Mouse (Mus musculus): ENCODE results near the gene Atp6v1c2. TPM values are rescaled to one million over a fixed set of nuclear protein-coding genes. Genes with fewer than 3 reads are reported as not detected.

The Atp6v1c2 gene
- polyA plus RNA-seq, 1 experiment = not detected

DNA sequence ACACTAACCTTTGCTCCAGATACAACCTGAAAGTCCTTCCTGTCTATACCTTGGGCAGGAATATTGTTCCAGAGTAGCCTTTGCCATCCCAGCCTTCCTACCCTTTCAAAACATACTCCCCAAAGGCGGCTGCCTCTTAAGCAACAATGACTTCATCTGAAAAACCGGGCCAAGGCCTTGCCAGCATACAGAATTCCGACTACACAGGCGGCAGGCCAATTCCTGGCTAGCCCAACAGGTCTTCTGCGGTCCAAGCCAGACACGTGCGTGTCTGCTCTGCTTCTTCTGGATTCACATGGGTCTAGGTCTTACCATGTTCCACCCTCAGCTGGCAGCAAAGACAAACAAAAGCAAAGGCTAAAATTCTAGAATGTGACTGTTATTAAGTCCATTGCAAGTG is 23.7 kb downstream of the Atp6v1c2 start:
- Histone ChIP-seq H3K4me1 (ENCODE audit: control insufficient read depth, insufficient read depth, insufficient read length, low read length) (no peaks in the 10 kb centered on the region), H3K27me3 (ENCODE audit: control insufficient read depth, insufficient read depth, low read length) (no peaks in the 10 kb centered on the region), H3K4me3 (ENCODE audit: low read depth, low read length) (no peak overlapping the region), H3K27ac (ENCODE audit: insufficient read depth, low read depth, low read length) (no peak overlapping the region), H3K36me3 (ENCODE audit: control insufficient read depth, insufficient read depth, low read length) (no peaks in the 10 kb centered on the region)
- no peak for TF ChIP-seq POLR2A (IDR thresholded peaks at IDR 0.05; ENCODE audit: low read depth, low read length)
- TF ChIP-seq CTCF (IDR thresholded peaks at IDR 0.05; ENCODE audit: extremely low read depth, insufficient read length, insufficient replicate concordance, low read depth, low read length) = no peak
- 80% methylated on average over 7 of the region's 7 CpGs for WGBS

DNA sequence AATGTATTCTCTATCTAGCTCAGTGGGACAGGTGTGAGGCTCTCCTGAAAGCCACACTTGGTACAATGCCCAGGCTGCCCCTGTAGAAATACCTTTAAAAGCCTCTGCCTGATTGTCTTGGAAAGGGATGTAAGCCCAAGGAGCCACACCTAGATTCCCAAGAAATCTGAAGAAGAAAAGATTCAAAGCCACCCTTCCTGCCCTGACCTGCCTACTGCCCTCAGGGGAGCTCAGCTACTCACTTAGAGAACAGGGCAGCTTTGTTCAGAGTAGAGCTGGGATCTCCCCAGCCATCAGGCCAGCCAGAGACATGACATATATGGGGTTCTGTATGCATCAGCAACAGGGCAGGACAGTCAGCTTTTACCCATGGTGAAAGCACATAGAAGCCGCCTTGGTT is 29.3 kb downstream of the Atp6v1c2 start:
- H3K4me3 ChIP-seq (ENCODE audit: low read depth, low read length) = no peak overlapping the region
- TF ChIP-seq POLR2A (IDR thresholded peaks at IDR 0.05; ENCODE audit: low read depth, low read length) (no peak), CTCF (IDR thresholded peaks at IDR 0.05; ENCODE audit: extremely low read depth, insufficient read length, insufficient replicate concordance, low read depth, low read length) (no peak)
- no peaks in the 10 kb centered on the region for H3K27me3 ChIP-seq (ENCODE audit: control insufficient read depth, insufficient read depth, low read length)
- no peaks in the 10 kb centered on the region for H3K36me3 ChIP-seq (ENCODE audit: control insufficient read depth, insufficient read depth, low read length)
- no peak overlapping the region for H3K27ac ChIP-seq (ENCODE audit: insufficient read depth, low read depth, low read length)
- H3K4me1 ChIP-seq (ENCODE audit: control insufficient read depth, insufficient read depth, insufficient read length, low read length) = no peaks in the 10 kb centered on the region
- WGBS = 83% methylated on average over 1 of the region's 1 CpGs

DNA sequence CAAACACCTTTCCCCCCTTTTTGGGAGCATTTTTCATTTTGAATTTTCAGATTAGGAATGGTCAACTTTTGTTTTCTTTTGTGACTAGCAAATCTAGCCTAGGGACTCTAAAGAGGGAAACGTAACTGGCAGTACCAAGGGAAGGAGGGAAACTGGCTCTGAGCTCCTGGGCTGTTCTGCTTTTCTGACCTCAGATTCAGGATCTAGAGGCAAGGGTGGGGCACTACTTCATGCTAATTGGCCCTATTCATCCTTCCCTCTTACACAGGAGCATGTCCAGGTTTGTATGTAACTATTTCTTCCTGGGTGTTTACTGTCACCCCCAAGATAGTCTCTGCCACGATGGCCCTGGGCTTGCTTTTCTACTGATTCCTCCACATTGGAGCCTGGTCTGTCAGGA is 32.3 kb downstream of the Atp6v1c2 start:
- 51% methylated on average over 2 of the region's 2 CpGs for WGBS
- Histone ChIP-seq H3K27me3 (ENCODE audit: control insufficient read depth, insufficient read depth, low read length) (no peaks in the 10 kb centered on the region), H3K4me1 (ENCODE audit: control insufficient read depth, insufficient read depth, insufficient read length, low read length) (no peaks in the 10 kb centered on the region), H3K27ac (ENCODE audit: insufficient read depth, low read depth, low read length) (no peak overlapping the region), H3K36me3 (ENCODE audit: control insufficient read depth, insufficient read depth, low read length) (no peaks in the 10 kb centered on the region), H3K4me3 (ENCODE audit: low read depth, low read length) (no peak overlapping the region)
- no peak for TF ChIP-seq CTCF (IDR thresholded peaks at IDR 0.05; ENCODE audit: extremely low read depth, insufficient read length, insufficient replicate concordance, low read depth, low read length)
- TF ChIP-seq POLR2A (IDR thresholded peaks at IDR 0.05; ENCODE audit: low read depth, low read length) = no peak

- WGBS = 33% methylated on average over 4 of the region's 4 CpGs
- no peak overlapping the region for H3K4me3 ChIP-seq (ENCODE audit: low read depth, low read length)
- no peak for TF ChIP-seq POLR2A (IDR thresholded peaks at IDR 0.05; ENCODE audit: low read depth, low read length)
- no peaks in the 10 kb centered on the region for H3K4me1 ChIP-seq (ENCODE audit: control insufficient read depth, insufficient read depth, insufficient read length, low read length)
- no peaks in the 10 kb centered on the region for H3K27me3 ChIP-seq (ENCODE audit: control insufficient read depth, insufficient read depth, low read length)
- no peak overlapping the region for H3K27ac ChIP-seq (ENCODE audit: insufficient read depth, low read depth, low read length)
- no peaks in the 10 kb centered on the region for H3K36me3 ChIP-seq (ENCODE audit: control insufficient read depth, insufficient read depth, low read length)
Observed at GRCm38 (mm10) chr12:17290569-17290968, 38.6 kb downstream of the Atp6v1c2 start.

DNA sequence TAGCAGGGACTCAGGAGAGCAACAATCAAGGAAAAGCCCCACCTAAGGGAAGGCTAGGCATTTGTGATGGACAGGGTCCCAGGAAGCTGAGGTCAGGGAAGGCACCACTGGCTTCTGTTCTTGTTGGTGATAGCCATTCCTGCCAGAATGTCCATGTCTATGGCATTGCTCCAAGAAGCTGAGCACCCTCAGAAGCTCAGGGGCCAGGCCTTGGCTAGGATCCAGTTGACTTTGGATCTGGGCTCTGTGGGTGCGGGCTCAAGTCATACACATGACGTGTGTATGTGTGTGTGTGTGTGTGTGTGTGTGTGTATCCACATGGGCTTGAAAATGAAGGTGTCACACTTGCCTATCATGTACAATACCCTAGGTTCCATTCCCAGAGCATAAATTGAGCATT is 39.2 kb downstream of the Atp6v1c2 start:
- H3K4me3 ChIP-seq (ENCODE audit: low read depth, low read length) = no peak overlapping the region
- no peaks in the 10 kb centered on the region for H3K27me3 ChIP-seq (ENCODE audit: control insufficient read depth, insufficient read depth, low read length)
- no peaks in the 10 kb centered on the region for H3K4me1 ChIP-seq (ENCODE audit: control insufficient read depth, insufficient read depth, insufficient read length, low read length)
- no peak overlapping the region for H3K27ac ChIP-seq (ENCODE audit: insufficient read depth, low read depth, low read length)
- TF ChIP-seq CTCF (IDR thresholded peaks at IDR 0.05; ENCODE audit: extremely low read depth, insufficient read length, insufficient replicate concordance, low read depth, low read length) (no peak), POLR2A (IDR thresholded peaks at IDR 0.05; ENCODE audit: low read depth, low read length) (no peak)
- H3K36me3 ChIP-seq (ENCODE audit: control insufficient read depth, insufficient read depth, low read length) = peaks cover 4% of the 10 kb centered on the region
- 26% methylated on average over 2 of the region's 2 CpGs for WGBS

DNA sequence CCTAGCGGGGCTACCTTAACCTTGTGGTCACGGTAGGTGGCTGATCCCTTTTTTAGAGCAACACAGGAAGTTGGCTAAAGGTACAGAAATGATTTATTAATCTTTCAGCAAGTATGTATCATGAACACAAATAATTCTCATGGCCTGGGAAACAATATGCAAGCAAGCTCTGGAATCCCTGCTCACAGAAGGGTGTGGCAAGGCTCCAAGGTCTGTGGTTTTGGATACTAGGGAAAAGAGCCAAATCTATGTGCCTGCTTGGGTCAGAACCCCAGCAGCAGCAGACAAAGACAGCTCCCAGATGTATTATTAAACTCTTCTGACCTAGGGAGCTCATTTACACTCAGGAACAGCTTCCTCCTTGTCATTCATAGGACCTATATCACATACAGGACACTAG is 40.1 kb downstream of the Atp6v1c2 start:
- Histone ChIP-seq H3K36me3 (ENCODE audit: control insufficient read depth, insufficient read depth, low read length) (peaks cover 10% of the 10 kb centered on the region), H3K27me3 (ENCODE audit: control insufficient read depth, insufficient read depth, low read length) (no peaks in the 10 kb centered on the region), H3K4me3 (ENCODE audit: low read depth, low read length) (no peak overlapping the region), H3K4me1 (ENCODE audit: control insufficient read depth, insufficient read depth, insufficient read length, low read length) (no peaks in the 10 kb centered on the region), H3K27ac (ENCODE audit: insufficient read depth, low read depth, low read length) (no peak overlapping the region)
- WGBS = 49% methylated on average over 2 of the region's 2 CpGs
- TF ChIP-seq CTCF (IDR thresholded peaks at IDR 0.05; ENCODE audit: extremely low read depth, insufficient read length, insufficient replicate concordance, low read depth, low read length) = no peak
- TF ChIP-seq POLR2A (IDR thresholded peaks at IDR 0.05; ENCODE audit: low read depth, low read length) = no peak

GRCm38 (mm10) chr12:17288496-17288895 is 40.7 kb downstream of the Atp6v1c2 start:
- TF ChIP-seq CTCF (IDR thresholded peaks at IDR 0.05; ENCODE audit: extremely low read depth, insufficient read length, insufficient replicate concordance, low read depth, low read length) = no peak
- TF ChIP-seq POLR2A (IDR thresholded peaks at IDR 0.05; ENCODE audit: low read depth, low read length) = no peak
- no peak overlapping the region for H3K4me3 ChIP-seq (ENCODE audit: low read depth, low read length)
- H3K27ac ChIP-seq (ENCODE audit: insufficient read depth, low read depth, low read length) = no peak overlapping the region
- H3K36me3 ChIP-seq (ENCODE audit: control insufficient read depth, insufficient read depth, low read length) = peaks cover 16% of the 10 kb centered on the region
- no peaks in the 10 kb centered on the region for H3K4me1 ChIP-seq (ENCODE audit: control insufficient read depth, insufficient read depth, insufficient read length, low read length)
- H3K27me3 ChIP-seq (ENCODE audit: control insufficient read depth, insufficient read depth, low read length) = no peaks in the 10 kb centered on the region
- 73% methylated on average over 4 of the region's 4 CpGs for WGBS

DNA sequence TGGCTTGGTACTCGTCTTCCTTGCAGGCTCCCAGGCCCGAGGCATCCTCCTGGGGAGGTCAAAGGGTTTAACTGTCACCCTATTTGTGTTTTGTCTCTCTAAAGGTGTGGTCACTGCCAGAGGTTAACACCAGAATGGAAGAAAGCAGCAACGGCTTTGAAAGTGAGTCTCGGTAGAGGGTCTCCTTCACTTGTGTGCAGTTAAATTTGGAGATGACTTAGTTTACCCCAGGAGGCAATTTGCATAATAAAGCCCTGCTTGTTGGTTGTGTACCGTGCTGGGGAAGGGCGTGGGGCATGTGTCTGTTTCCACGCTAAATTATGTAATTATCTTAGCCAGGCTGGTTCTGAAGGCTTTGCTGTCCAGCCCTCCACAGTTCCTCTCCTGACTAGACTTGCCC is 55.3 kb downstream of the Atp6v1c2 start:
- no peaks in the 10 kb centered on the region for H3K27me3 ChIP-seq (ENCODE audit: control insufficient read depth, insufficient read depth, low read length)
- 82% methylated on average over 7 of the region's 7 CpGs for WGBS
- no peak overlapping the region for H3K27ac ChIP-seq (ENCODE audit: insufficient read depth, low read depth, low read length)
- no peak overlapping the region for H3K4me3 ChIP-seq (ENCODE audit: low read depth, low read length)
- TF ChIP-seq POLR2A (IDR thresholded peaks at IDR 0.05; ENCODE audit: low read depth, low read length) (no peak), CTCF (IDR thresholded peaks at IDR 0.05; ENCODE audit: extremely low read depth, insufficient read length, insufficient replicate concordance, low read depth, low read length) (no peak)
- H3K36me3 ChIP-seq (ENCODE audit: control insufficient read depth, insufficient read depth, low read length) = peaks cover 67% of the 10 kb centered on the region
- peaks cover 2% of the 10 kb centered on the region; the same call in 1 of the 2 replicates for H3K4me1 ChIP-seq (ENCODE audit: control insufficient read depth, insufficient read depth, insufficient read length, low read length)

Data from small intestine, adult 2 months (tissue).